Mouse (Mus musculus): ENCODE results near the gene Lonp2. TPM values are rescaled to one million over a fixed set of nuclear protein-coding genes. Genes with fewer than 3 reads are reported as not detected.

Gene Lonp2
- polyA plus RNA-seq, 1 experiment from 2014 or later = 36.2 TPM

DNA sequence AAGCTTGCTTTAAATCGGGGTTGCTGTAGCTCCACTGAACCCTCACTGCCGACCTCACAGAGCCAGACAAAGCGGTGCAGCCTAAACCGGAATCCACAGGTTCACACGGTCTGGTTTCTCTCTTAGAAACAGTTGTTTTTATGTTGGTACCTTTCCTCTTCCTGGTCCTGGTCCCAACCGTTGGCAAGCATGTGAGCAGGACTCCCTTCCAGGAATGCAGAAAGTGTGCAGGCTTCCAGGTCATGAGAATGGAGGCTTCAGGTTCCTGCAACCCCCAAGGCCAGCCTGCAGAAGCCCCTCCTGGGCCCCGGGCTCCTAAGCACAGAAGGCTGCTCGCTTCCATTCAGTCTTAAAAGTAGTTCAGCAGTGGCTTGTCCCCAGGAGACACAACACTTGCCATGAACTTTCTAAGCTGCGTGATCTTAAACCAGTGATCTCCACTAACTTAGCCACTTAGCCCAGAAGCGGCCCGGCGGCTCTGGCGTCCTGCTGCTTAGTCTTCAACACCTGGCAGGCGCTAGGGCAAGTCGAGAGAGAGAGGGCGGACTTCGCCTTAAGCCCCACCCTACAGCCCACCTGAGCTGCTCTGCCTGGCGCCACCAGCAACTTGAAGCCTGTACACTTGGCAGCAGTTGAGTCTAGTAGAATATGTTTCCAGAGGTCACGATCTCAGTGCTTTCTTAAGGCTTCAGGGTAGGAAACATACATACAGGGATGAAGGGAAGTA is 104.5 kb downstream of the Lonp2 start:
- peak; percentile 55 for DNase-seq (ENCODE audit: low spot score)

GRCm38 (mm10) chr8:86730303-86730702 is 106.5 kb downstream of the Lonp2 start:
- 13% methylated on average over 3 of the region's 3 CpGs for WGBS
- no peak for TF ChIP-seq CTCF (IDR thresholded peaks at IDR 0.05; ENCODE audit: low read depth)
- ATAC-seq (ENCODE audit: low FRiP score, low TSS enrichment) = no peak

More for the DNA sequence above, 104.5 kb downstream of the Lonp2 start:
- H3K9ac ChIP-seq (ENCODE audit: low read length) = no peak overlapping the region
- peak; percentile 53 for ATAC-seq (ENCODE audit: low FRiP score, low TSS enrichment)
- H3K4me1 ChIP-seq (replicated peaks; ENCODE audit: control insufficient read depth, insufficient read depth) = peaks cover 11% of the 10 kb centered on the region; the same call in 1 of the 2 replicates
- H3K4me2 ChIP-seq (replicated peaks; ENCODE audit: low read depth) = peak overlapping the region; percentile 5; the same call in 1 of the 2 replicates
- TF ChIP-seq EP300 (optimal IDR thresholded peaks at IDR 0.05) (no peak), CTCF (IDR thresholded peaks at IDR 0.05; ENCODE audit: low read depth) (no peak)
- no peaks in the 10 kb centered on the region for H3K9me3 ChIP-seq (ENCODE audit: control insufficient read depth, low read length)
- no peaks in the 10 kb centered on the region for H3K27me3 ChIP-seq (ENCODE audit: control insufficient read depth, insufficient read depth, low read length)
- peak overlapping the region; percentile 58 for H3K27ac ChIP-seq (replicated peaks)
- WGBS = 49% methylated on average over 19 of the region's 19 CpGs
- H3K4me3 ChIP-seq (ENCODE audit: low read depth, low read length) = no peak overlapping the region
- H3K36me3 ChIP-seq (ENCODE audit: control insufficient read depth, insufficient read depth, low read length) = no peaks in the 10 kb centered on the region

DNA sequence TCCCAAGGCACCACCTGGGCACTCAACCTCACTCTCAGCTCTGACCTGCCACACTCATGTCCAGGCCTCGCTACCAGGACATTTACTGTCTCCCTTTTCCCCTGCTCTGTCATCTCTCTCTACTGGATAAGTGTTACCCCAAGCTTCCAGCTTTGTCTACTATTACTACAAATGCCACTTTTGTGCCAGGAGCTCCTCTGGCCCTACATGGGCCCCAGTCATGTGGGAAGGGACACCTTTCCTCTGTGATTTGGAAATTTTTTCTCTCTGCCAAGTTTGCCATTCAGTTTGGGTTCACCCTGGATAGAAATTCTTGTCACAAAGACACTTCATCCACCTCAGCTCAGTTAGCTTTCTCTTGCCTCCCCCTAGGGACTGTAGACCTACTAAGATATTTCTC is 107.0 kb downstream of the Lonp2 start:
- TF ChIP-seq EP300 (optimal IDR thresholded peaks at IDR 0.05) = no peak
- TF ChIP-seq CTCF (IDR thresholded peaks at IDR 0.05; ENCODE audit: low read depth) = no peak
- H3K27ac ChIP-seq (replicated peaks) = no peak overlapping the region; the same call in 1 of the 2 replicates
- DNase-seq (ENCODE audit: low spot score) = no peak
- 82% methylated on average over 1 of the region's 1 CpGs for WGBS
- H3K9ac ChIP-seq (ENCODE audit: low read length) = no peak overlapping the region
- no peak overlapping the region for H3K4me3 ChIP-seq (ENCODE audit: low read depth, low read length)
- no peaks in the 10 kb centered on the region for H3K36me3 ChIP-seq (ENCODE audit: control insufficient read depth, insufficient read depth, low read length)
- no peak overlapping the region for H3K4me2 ChIP-seq (replicated peaks; ENCODE audit: low read depth)
- H3K27me3 ChIP-seq (ENCODE audit: control insufficient read depth, insufficient read depth, low read length) = no peaks in the 10 kb centered on the region
- no peak for ATAC-seq (ENCODE audit: low FRiP score, low TSS enrichment)
- peaks cover 11% of the 10 kb centered on the region; the same call in 1 of the 2 replicates for H3K4me1 ChIP-seq (replicated peaks; ENCODE audit: control insufficient read depth, insufficient read depth)
- no peaks in the 10 kb centered on the region for H3K9me3 ChIP-seq (ENCODE audit: control insufficient read depth, low read length)

More at GRCm38 (mm10) chr8:86730303-86730702, 106.5 kb downstream of the Lonp2 start:
- H3K27me3 ChIP-seq (ENCODE audit: control insufficient read depth, insufficient read depth, low read length) = no peaks in the 10 kb centered on the region
- no peaks in the 10 kb centered on the region for H3K36me3 ChIP-seq (ENCODE audit: control insufficient read depth, insufficient read depth, low read length)
- DNase-seq (ENCODE audit: low spot score) = no peak
- H3K4me3 ChIP-seq (ENCODE audit: low read depth, low read length) = no peak overlapping the region
- no peak overlapping the region for H3K4me2 ChIP-seq (replicated peaks; ENCODE audit: low read depth)
- no peak overlapping the region for H3K27ac ChIP-seq (replicated peaks)
- H3K9ac ChIP-seq (ENCODE audit: low read length) = no peak overlapping the region
- peaks cover 11% of the 10 kb centered on the region; the same call in 1 of the 2 replicates for H3K4me1 ChIP-seq (replicated peaks; ENCODE audit: control insufficient read depth, insufficient read depth)
- no peaks in the 10 kb centered on the region for H3K9me3 ChIP-seq (ENCODE audit: control insufficient read depth, low read length)

- 69% methylated on average over 4 of the region's 4 CpGs for whole genome bisulfite sequencing
- TF ChIP-seq EP300 (optimal IDR thresholded peaks at IDR 0.05) (no peak), CTCF (IDR thresholded peaks at IDR 0.05; ENCODE audit: low read depth) (no peak)
- no peak overlapping the region for H3K4me2 ChIP-seq (replicated peaks; ENCODE audit: low read depth)
Observed at GRCm38 (mm10) chr8:86734171-86734570, 110.3 kb downstream of the Lonp2 start.

DNA sequence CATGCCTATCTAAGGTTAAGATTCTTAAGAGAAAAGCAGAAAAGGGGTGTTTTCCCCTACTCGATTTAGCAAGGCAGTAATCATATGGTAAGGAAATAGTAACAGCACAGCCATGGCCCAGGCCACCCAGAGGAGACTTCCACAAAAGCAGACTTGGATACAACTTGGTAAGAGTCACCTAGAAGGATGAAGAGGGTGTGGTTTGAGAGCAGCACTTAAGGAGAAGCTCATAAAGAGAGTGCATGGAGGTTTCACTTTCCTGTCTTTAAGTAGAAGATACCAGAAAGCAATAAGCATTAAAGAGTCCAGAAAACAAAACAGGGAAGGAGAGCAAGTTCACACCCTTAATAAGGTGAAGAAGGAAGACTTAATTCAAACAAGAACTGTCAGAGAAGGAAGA is 111.1 kb downstream of the Lonp2 start:
- H3K4me3 ChIP-seq (ENCODE audit: low read depth, low read length) = no peak overlapping the region
- no peak for ATAC-seq (ENCODE audit: low FRiP score, low TSS enrichment)
- DNase-seq (ENCODE audit: low spot score) = no peak
- WGBS = 75% methylated on average over 1 of the region's 1 CpGs
- no peaks in the 10 kb centered on the region for H3K36me3 ChIP-seq (ENCODE audit: control insufficient read depth, insufficient read depth, low read length)
- peaks cover 6% of the 10 kb centered on the region; the same call in 1 of the 2 replicates for H3K4me1 ChIP-seq (replicated peaks; ENCODE audit: control insufficient read depth, insufficient read depth)
- H3K9me3 ChIP-seq (ENCODE audit: control insufficient read depth, low read length) = no peaks in the 10 kb centered on the region
- H3K27me3 ChIP-seq (ENCODE audit: control insufficient read depth, insufficient read depth, low read length) = no peaks in the 10 kb centered on the region
- no peak overlapping the region for H3K4me2 ChIP-seq (replicated peaks; ENCODE audit: low read depth)
- no peak overlapping the region for H3K9ac ChIP-seq (ENCODE audit: low read length)
- H3K27ac ChIP-seq (replicated peaks) = no peak overlapping the region
- TF ChIP-seq CTCF (IDR thresholded peaks at IDR 0.05; ENCODE audit: low read depth) = no peak
- TF ChIP-seq EP300 (optimal IDR thresholded peaks at IDR 0.05) = no peak

More at GRCm38 (mm10) chr8:86734171-86734570, 110.3 kb downstream of the Lonp2 start:
- Histone ChIP-seq H3K27ac (replicated peaks) (no peak overlapping the region), H3K36me3 (ENCODE audit: control insufficient read depth, insufficient read depth, low read length) (no peaks in the 10 kb centered on the region), H3K9ac (ENCODE audit: low read length) (no peak overlapping the region), H3K27me3 (ENCODE audit: control insufficient read depth, insufficient read depth, low read length) (no peaks in the 10 kb centered on the region), H3K4me3 (ENCODE audit: low read depth, low read length) (no peak overlapping the region), H3K9me3 (ENCODE audit: control insufficient read depth, low read length) (no peaks in the 10 kb centered on the region), H3K4me1 (replicated peaks; ENCODE audit: control insufficient read depth, insufficient read depth) (peaks cover 6% of the 10 kb centered on the region; the same call in 1 of the 2 replicates)
- no peak for DNase-seq (ENCODE audit: low spot score)
- ATAC-seq (ENCODE audit: low FRiP score, low TSS enrichment) = no peak

- H3K9me3 ChIP-seq (ENCODE audit: control insufficient read depth, low read length) = no peaks in the 10 kb centered on the region
- 26% methylated on average over 3 of the region's 3 CpGs for WGBS
- ATAC-seq (ENCODE audit: low FRiP score, low TSS enrichment) = no peak
- TF ChIP-seq CTCF (IDR thresholded peaks at IDR 0.05; ENCODE audit: low read depth) (no peak), EP300 (optimal IDR thresholded peaks at IDR 0.05) (no peak)
- no peaks in the 10 kb centered on the region for H3K36me3 ChIP-seq (ENCODE audit: control insufficient read depth, insufficient read depth, low read length)
- H3K27ac ChIP-seq (replicated peaks) = no peak overlapping the region
- H3K4me3 ChIP-seq (ENCODE audit: low read depth, low read length) = no peak overlapping the region
- H3K4me1 ChIP-seq (replicated peaks; ENCODE audit: control insufficient read depth, insufficient read depth) = peaks cover 6% of the 10 kb centered on the region; the same call in 1 of the 2 replicates
- no peak overlapping the region for H3K9ac ChIP-seq (ENCODE audit: low read length)
- no peak overlapping the region for H3K4me2 ChIP-seq (replicated peaks; ENCODE audit: low read depth)
- no peaks in the 10 kb centered on the region for H3K27me3 ChIP-seq (ENCODE audit: control insufficient read depth, insufficient read depth, low read length)
- no peak for DNase-seq (ENCODE audit: low spot score)
Observed at GRCm38 (mm10) chr8:86735446-86736111, 111.7 kb downstream of the Lonp2 start.

All from stomach, postnatal 0 days (tissue).